Mouse (Mus musculus) heart, postnatal 0 days (tissue): ENCODE data around the gene Thap8.

Source experiments
- CTCF ChIP-seq: IDR thresholded peaks from 2 replicates; pipeline ENCODE4 v1.5.1; 2016; ENCODE audit warnings: antibody characterized with exemption, control low read depth, low read depth
- EP300 ChIP-seq: IDR thresholded peaks from 2 replicates; pipeline ENCODE4 v1.6.1; 2016; ENCODE audit warnings: antibody characterized with exemption, low read depth

DNA sequence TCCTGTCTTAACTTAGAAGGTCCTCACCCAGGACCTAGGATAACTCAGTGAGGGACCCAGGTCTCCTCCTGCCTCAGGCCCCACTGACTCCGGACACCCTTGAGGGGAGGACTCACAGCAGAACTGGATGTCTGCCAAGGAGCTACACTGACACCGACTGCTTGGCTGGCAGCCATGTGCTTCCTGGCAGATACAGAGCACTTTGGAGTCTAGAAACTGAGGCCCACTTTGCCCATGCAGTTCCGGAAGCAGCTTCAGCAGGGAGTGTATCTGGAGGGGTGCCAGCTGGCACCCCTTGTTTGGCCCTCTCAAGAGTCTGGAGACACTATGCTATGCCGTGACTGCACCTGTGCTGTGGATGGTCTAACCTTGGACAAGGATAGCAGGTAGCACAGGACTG lies 53.5 kb downstream of the Thap8 start:
- TF ChIP-seq CTCF, result no peak
- no peak for TF ChIP-seq EP300
